Mouse (Mus musculus): Measurements from ENCODE around the gene Parp9. TPM values are rescaled to one million over a fixed set of nuclear protein-coding genes. Genes with fewer than 3 reads are reported as not detected.
A peak's percentile ranks its signal among the peaks of the same experiment; 100 is the strongest.
"Not testable (repeated sequence)": the region's sequence is repeated elsewhere in the genome, so short reads cannot be mapped to it uniquely, and the experiment has no call there.

The Parp9 gene
- total RNA-seq (2022) = 1 to 10 TPM; 2.6 to 4.1 (median 3.3) TPM

GRCm38 (mm10) chr16:35938211-35939151, at the start of gene Parp9, which contains the start of gene Dtx3l:
Parp9 (plus strand) TSS chr16:35938470.
Dtx3l (minus strand) TSS chr16:35939151.
- peak; percentile 25 to 36 for DNase-seq (ENCODE audit: low spot score in 2 of 2)

DNA sequence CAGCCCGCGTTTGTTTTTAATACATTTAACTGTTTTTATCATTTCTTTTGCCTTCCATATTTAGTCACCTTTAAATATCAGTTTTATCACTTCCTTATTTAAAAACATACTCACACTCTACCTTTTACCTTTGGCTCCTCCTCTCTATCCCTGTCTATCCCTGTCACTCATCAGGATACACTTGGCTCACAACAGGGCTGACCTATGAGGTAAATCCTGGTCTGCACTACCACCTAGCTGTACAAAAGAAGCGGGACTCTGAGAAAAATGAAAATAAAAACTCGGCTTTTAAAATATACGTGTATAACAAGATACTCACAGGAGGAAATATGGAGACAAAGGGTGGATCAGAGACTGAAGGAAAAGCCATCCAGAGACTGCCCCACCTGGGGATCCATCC, 49.4 kb upstream of the Parp9 start:
- no peak for DNase-seq (ENCODE audit: low spot score in 2 of 2)

- DNase-seq (ENCODE audit: low spot score in 2 of 2) = no peak
Observed at GRCm38 (mm10) chr16:35890645-35891044, 47.6 kb upstream of the Parp9 start.

DNA sequence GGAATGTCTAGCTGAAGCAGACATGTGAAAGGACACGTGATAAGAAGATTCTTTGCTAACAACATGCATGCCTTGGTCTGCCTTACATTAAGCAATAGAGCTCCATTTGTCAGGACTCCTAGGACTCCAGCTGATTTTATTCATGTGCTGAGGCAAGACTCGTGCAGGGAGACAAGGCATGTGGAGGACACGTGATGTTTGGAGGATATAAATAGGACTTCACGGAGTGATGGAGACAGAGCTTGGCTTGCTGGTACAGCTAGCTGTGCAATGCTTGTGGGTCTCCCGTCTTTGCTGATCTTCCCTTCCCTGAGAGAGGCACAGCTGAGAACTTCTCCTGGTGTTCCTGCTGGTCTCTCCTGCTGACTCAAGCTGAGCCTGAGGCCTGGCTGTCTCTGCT, 46.7 kb upstream of the Parp9 start:
- DNase-seq (ENCODE audit: low spot score in 2 of 2) = not testable (repeated sequence)

DNA sequence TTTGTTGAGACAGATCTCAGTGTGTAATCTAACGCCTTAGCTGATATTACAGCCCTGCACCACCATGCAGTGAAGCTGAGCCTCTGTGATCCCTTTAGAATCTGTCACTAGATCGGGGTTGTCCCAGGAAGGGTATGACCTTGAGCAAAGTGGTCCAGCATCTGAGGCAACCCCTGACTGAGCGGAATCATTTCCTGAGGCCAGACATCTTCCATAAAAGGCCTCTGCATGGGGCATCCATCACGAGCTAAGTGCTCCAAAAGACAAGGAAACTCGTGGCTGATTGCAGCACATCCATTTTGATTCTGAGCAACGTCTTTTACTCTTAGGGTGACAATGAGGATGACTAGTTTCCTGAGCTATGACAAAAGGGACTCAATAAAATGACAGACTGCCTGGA, 43.3 kb upstream of the Parp9 start:
- no peak for DNase-seq (ENCODE audit: low spot score in 2 of 2)

- no peak for DNase-seq (ENCODE audit: low spot score in 2 of 2)
Observed at GRCm38 (mm10) chr16:35900541-35900940, 37.7 kb upstream of the Parp9 start.

DNA sequence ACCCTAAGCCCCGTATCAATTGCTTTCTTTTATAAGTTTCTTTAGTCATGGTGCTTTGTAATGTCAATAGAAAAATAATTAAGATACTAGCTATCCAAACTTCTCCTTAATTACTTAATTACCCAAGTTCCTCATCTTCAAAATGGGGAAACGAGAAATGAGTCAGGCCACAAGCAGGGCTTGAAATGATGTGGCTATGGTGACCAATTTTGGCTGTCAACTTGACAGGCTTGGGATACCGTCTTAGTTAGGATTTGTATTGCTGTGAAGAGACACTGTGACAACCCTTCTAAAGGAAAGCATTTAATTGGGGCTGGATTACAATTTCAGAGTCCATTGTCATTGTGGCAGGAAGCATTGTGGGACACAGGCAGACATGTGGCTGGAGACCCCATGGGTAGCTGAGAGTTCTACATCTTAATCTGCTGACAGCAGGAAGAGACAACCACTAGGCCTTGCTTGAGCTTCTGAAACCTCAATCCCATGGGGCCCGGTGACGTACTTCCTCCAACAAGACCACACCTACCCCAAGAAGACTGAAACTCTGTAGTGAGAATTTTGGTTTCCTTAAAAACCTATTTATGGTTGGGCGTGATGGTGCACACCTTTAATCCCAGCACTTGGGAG, 35.1 kb upstream of the Parp9 start:
- DNase-seq (ENCODE audit: low spot score in 2 of 2) = no peak

- DNase-seq (ENCODE audit: low spot score in 2 of 2) = no peak
Observed at GRCm38 (mm10) chr16:35904121-35904736, 34.0 kb upstream of the Parp9 start.

DNA sequence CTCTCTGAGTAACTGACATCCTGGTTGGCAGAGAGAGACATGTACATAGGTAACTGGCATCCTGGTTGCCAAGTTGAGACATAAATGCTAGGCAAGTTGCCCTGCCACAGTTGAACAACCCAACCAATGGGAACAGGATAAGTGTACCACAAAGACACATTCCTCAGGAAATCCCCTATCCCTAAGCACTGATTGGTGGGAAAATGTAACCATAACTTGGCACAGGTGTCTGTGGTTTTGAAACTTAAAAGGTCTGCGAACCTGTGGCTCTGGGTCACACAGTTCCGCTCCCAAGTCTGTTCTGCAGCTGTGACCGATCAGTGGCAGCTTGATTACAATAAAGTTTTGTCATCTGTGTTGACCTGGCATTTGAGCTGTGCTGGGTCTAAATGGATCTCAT, 32.9 kb upstream of the Parp9 start:
- no peak for DNase-seq (ENCODE audit: low spot score in 2 of 2)

GRCm38 (mm10) chr16:35905819-35906485, 32.3 kb upstream of the Parp9 start:
- DNase-seq (ENCODE audit: low spot score in 2 of 2) = no peak

- DNase-seq (ENCODE audit: low spot score in 2 of 2) = no peak
Observed at GRCm38 (mm10) chr16:35906887-35907286, 31.4 kb upstream of the Parp9 start.

DNA sequence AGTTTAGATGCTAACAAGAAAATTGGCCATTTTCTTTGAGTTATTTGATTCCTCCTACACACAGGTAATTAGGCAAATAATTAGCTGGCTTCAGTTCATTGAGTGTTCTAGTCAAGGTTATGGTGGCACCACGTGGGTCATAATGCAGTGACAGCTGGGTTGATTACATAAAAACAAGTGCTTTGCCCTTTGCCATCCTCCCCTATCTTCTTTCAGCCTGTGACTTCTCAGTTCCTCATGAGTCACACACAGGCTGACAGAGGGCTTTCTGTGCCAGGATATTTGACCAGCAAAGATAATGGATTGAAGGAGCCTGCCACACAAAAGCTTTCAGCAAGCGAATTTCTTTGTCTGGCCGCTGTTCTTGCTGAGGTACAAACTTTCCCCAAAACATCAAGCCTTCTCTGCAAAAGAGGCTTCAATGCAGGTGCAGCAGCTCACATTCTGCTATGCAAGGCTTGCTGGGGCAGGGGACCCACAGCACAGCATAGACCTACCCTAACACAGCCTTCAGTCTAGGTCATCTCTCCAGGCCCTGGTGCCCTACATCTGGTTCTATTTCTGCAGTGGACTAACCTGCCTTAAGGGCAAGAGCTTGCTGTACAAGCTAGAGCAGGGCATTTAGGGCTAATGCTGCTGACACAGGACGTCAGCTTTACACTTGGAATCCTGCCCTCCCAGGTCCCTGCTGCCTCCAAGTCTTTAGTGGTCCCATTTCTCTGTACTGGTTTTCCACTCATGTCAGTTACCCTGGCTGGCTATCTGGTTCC, 30.7 kb upstream of the Parp9 start:
- DNase-seq (ENCODE audit: low spot score in 2 of 2) = peak in 1 of 2 experiments; percentile 8

GRCm38 (mm10) chr16:35911449-35911848, 26.8 kb upstream of the Parp9 start:
- no peak for DNase-seq (ENCODE audit: low spot score in 2 of 2)

DNA sequence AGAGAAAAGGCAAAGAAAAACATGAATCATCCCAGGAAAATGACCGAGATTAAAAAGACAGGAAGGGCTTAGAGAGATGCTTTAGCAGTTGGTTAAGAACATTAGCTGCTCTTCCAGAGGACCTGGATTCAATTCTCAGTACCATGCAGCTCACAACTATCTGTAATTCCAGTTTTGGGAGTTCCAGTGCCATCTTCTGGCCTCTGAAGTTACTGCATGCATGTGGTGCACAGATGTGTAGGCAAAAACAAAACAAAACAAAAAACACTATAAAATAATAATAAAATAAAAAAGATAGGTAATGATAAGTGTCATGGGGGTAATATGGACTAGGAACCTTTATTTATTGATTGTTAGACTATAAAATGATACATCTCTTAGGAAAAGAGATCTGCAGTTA, 24.7 kb upstream of the Parp9 start:
- no peak for DNase-seq (ENCODE audit: low spot score in 2 of 2)

DNA sequence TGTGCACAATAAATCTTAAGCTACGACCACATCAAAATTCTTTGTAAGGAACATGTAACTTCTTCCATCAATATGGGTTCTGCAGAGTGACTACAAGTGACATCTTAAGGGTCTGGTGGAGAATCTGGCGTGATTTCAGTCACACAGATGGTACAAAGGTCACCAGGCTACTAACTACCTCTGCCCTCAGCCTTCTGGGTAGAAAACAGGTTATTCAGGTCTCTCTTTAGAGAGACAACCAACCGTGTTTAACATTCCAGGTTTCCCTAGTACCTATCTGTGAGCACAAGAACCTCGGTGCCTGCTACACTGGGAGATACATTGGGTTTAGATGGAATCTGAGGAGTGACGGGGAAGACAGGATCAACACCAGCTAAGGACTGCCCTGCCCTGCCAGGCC, 24.0 kb upstream of the Parp9 start:
- no peak for DNase-seq (ENCODE audit: low spot score in 2 of 2)

DNA sequence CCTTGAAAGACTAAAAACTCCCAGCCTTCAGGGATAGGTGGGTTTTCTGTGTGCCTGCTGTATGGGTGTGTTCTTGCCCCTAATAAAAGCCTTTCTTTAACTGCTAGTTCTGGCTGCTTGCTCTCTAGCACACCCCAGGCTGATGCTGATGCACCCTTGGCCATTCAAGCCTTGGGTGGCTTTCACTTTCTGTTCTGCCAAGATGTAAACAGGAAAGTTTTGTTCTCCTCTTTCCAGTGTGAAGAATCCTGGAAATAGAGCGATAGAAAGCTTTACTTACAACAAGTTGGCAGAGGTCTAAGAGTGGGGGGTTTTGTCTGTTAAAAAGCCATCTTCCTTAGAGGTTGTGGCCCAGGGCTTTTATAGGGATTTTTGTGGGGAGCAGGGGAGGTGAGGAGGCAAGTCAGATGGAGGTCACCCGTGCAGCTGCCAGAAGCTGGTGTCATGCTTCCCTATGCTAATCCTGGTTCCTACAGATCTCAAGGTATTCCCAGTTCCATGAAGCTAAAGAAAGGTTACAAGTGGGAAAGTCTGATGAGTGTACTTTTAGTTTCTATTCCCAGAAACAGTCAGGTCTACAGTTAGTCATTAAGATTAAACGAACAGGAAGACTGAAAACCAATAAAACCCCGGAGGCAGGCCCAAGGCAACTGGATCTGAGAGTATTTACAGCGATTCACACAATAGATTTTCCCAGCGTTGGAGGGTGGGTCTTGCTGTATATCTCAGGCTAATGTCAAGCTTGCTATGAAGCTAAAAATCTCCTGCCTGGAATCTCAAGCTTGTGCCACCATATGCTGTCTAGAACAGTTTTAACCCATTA, 19.3 kb upstream of the Parp9 start:
- no peak for DNase-seq (ENCODE audit: low spot score in 2 of 2)

GRCm38 (mm10) chr16:35921676-35922235, 16.5 kb upstream of the Parp9 start:
- no peak for DNase-seq (ENCODE audit: low spot score in 2 of 2)

DNA sequence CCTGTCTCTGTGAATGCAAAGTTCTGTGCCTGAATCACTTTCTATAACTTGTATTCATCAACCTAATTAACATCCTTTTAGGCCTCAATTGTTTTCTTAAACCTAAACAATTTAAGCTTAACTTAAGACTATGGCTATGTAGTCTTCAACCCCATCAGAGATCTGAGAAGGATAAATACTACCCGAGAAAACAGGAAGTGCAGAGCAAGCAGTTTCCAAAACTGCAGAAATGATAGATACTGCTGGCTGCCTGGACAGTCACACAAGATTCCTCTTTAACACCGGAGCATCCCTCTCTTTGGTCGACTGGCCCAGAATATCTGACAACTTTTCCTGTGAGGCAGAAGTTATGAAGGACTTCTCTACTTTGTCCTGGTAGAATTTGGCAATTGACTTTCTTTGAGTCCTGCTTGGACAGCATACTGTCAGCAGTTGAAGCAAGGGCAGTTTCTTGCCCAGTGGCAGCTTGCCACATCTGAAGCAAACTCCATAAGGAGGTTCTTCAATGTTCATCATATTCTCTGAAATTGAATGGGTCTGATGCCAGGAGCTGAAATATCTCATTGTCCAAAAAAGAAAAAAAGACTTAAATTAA, 15.9 kb upstream of the Parp9 start:
- DNase-seq (ENCODE audit: low spot score in 2 of 2) = no peak

GRCm38 (mm10) chr16:35923546-35924198, 14.6 kb upstream of the Parp9 start:
- DNase-seq (ENCODE audit: low spot score in 2 of 2) = no peak

Measured in gastrocnemius, adult 8-10 months (tissue).